Mouse (Mus musculus): Measurements from ENCODE around the gene Vmn2r34.
"Not testable (repeated sequence)": the region's sequence is repeated elsewhere in the genome, so short reads cannot be mapped to it uniquely, and the experiment has no call there.

Vmn2r34 gene

DNA sequence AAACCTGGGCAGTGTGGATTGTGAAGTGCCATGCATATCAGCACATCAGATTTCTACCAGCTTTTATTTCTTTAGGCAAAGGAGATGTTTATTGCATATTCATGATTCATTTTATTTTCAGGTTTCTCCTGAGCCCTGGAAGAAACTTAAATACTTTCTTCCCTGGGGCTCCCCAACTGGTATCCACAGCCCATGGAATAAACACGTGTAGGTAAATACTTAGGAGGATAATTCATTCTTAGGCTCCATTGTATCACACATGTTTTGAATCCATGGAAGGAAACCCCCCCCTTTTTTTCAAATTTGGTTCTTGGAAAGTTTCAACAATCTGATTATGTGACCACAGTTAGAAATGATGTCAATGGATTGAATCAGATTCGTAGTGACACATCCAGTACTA lies at the start of gene Vmn2r34:
Gene Vmn2r34, minus strand, starts transcription at position 101 of the 400 bp plus-strand sequence.
- DNase-seq (ENCODE audit: low spot score) = not testable (repeated sequence)

DNA sequence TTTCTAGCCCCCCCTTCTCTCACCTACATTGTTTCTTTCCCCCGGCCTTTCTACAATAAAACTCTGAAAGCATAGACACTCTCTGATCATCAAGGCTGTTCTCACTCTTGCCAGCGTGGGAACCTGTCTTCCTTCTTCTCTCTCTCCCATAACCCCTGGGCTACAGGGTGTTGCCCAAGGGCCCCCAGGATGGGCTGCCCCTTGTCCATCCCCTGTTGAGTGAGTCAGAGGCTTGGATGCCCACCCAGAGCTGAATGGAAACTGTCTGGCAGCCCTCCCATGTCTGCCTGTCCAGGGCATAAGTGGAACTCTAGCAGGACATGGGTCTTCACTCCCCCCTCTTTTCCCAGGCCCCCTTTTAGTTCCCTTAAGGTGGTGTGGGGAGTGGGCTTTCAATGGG lies 15.3 kb downstream of the Vmn2r34 start:
- DNase-seq (ENCODE audit: low spot score) = not testable (repeated sequence)
